Mouse (Mus musculus): ENCODE data around the gene Ripply3. TPM values are rescaled to one million over a fixed set of nuclear protein-coding genes. Genes with fewer than 3 reads are reported as not detected.

The Ripply3 gene
- polyA plus RNA-seq, 1 experiment from 2014 or later, result 4.8 TPM

GRCm38 (mm10) chr16:94365435-94365834 lies 37.2 kb downstream of the Ripply3 start:
- Histone ChIP-seq H3K4me2 (no peak overlapping the region), H3K9me3 (no peaks in the 10 kb centered on the region), H3K4me1 (peaks cover 13% of the 10 kb centered on the region), H3K9ac (no peak overlapping the region), H3K27me3 (no peaks in the 10 kb centered on the region), H3K36me3 (peaks cover 12% of the 10 kb centered on the region; the same call in 1 of the 2 replicates), H3K4me3 (no peak overlapping the region), H3K27ac (no peak overlapping the region)
- ATAC-seq (ENCODE audit: insufficient number of reproducible peaks, low FRiP score, low TSS enrichment, low read depth), result no peak
- WGBS, result 85% methylated on average over 3 of the region's 3 CpGs

- H3K9ac ChIP-seq, result peak overlapping the region; percentile 94
- ATAC-seq (ENCODE audit: insufficient number of reproducible peaks, low FRiP score, low TSS enrichment, low read depth), result no peak
- H3K4me3 ChIP-seq, result peak overlapping the region; percentile 99
- no peaks in the 10 kb centered on the region for H3K9me3 ChIP-seq
- no peaks in the 10 kb centered on the region for H3K27me3 ChIP-seq
- H3K4me2 ChIP-seq, result peak overlapping the region; percentile 67
- WGBS, result 7% methylated on average over 6 of the region's 6 CpGs
- H3K4me1 ChIP-seq, result peaks cover 14% of the 10 kb centered on the region
- H3K36me3 ChIP-seq, result peaks cover 6% of the 10 kb centered on the region; the same call in 1 of the 2 replicates
- H3K27ac ChIP-seq, result peak overlapping the region; percentile 98
These were observed 41.5 kb downstream of the Ripply3 start for GRCm38 (mm10) chr16:94369596-94370172.

GRCm38 (mm10) chr16:94370173-94370914 lies 42.1 kb downstream of the Ripply3 start, which contains the start of gene Ttc3:
TSS of gene Ttc3 (plus strand) at chr16:94370618.
- Histone ChIP-seq H3K27me3 (no peaks in the 10 kb centered on the region), H3K9ac (peak within 1 kb of the TSS; percentile 94), H3K9me3 (no peaks in the 10 kb centered on the region), H3K4me1 (peaks cover 14% of the 10 kb centered on the region), H3K36me3 (peaks cover 4% of the 10 kb centered on the region; the same call in 1 of the 2 replicates), H3K27ac (peak within 1 kb of the TSS; percentile 98), H3K4me3 (peak within 1 kb of the TSS; percentile 99), H3K4me2 (peak within 1 kb of the TSS; percentile 67)
- under 1% methylated on average over 77 of the region's 79 CpGs for WGBS
- peak; percentile 90 for ATAC-seq (ENCODE audit: insufficient number of reproducible peaks, low FRiP score, low TSS enrichment, low read depth)

GRCm38 (mm10) chr16:94370915-94371300 lies 42.7 kb downstream of the Ripply3 start:
- Histone ChIP-seq H3K9ac (peak overlapping the region; percentile 94), H3K4me3 (peak overlapping the region; percentile 99), H3K4me2 (peak overlapping the region; percentile 67), H3K4me1 (peaks cover 14% of the 10 kb centered on the region), H3K9me3 (no peaks in the 10 kb centered on the region), H3K36me3 (peaks cover 2% of the 10 kb centered on the region; the same call in 1 of the 2 replicates), H3K27ac (peak overlapping the region; percentile 98), H3K27me3 (no peaks in the 10 kb centered on the region)
- WGBS, result under 1% methylated on average over 42 of the region's 43 CpGs
- ATAC-seq (ENCODE audit: insufficient number of reproducible peaks, low FRiP score, low TSS enrichment, low read depth), result peak; percentile 83

GRCm38 (mm10) chr16:94371301-94371931 lies 43.2 kb downstream of the Ripply3 start, which contains the start of gene Pigp:
TSS of gene Pigp (minus strand) at chr16:94371842.
- no peaks in the 10 kb centered on the region for H3K9me3 ChIP-seq
- WGBS, result under 1% methylated on average over 39 of the region's 43 CpGs
- peak within 1 kb of the TSS; percentile 67 for H3K4me2 ChIP-seq
- ATAC-seq (ENCODE audit: insufficient number of reproducible peaks, low FRiP score, low TSS enrichment, low read depth), result peak; percentile 82
- H3K36me3 ChIP-seq, result peaks cover 2% of the 10 kb centered on the region; the same call in 1 of the 2 replicates
- H3K27ac ChIP-seq, result peak within 1 kb of the TSS; percentile 98
- H3K4me3 ChIP-seq, result peak within 1 kb of the TSS; percentile 99
- peak within 1 kb of the TSS; percentile 94 for H3K9ac ChIP-seq
- H3K27me3 ChIP-seq, result no peaks in the 10 kb centered on the region
- H3K4me1 ChIP-seq, result peaks cover 14% of the 10 kb centered on the region

GRCm38 (mm10) chr16:94379386-94379785 lies 51.2 kb downstream of the Ripply3 start:
- H3K9ac ChIP-seq, result no peak overlapping the region
- H3K4me1 ChIP-seq, result peaks cover 4% of the 10 kb centered on the region
- no peaks in the 10 kb centered on the region for H3K36me3 ChIP-seq
- no peaks in the 10 kb centered on the region for H3K9me3 ChIP-seq
- H3K27ac ChIP-seq, result no peak overlapping the region
- WGBS, result 67% methylated on average over 1 of the region's 1 CpGs
- H3K4me2 ChIP-seq, result no peak overlapping the region
- H3K4me3 ChIP-seq, result no peak overlapping the region
- no peak for ATAC-seq (ENCODE audit: insufficient number of reproducible peaks, low FRiP score, low TSS enrichment, low read depth)
- no peaks in the 10 kb centered on the region for H3K27me3 ChIP-seq

- H3K4me1 ChIP-seq, result peaks cover 4% of the 10 kb centered on the region
- H3K9me3 ChIP-seq, result no peaks in the 10 kb centered on the region
- 94% methylated on average over 3 of the region's 3 CpGs for WGBS
- no peak overlapping the region for H3K4me3 ChIP-seq
- no peak overlapping the region for H3K27ac ChIP-seq
- H3K4me2 ChIP-seq, result no peak overlapping the region
- H3K9ac ChIP-seq, result no peak overlapping the region
- ATAC-seq (ENCODE audit: insufficient number of reproducible peaks, low FRiP score, low TSS enrichment, low read depth), result no peak
- H3K27me3 ChIP-seq, result no peaks in the 10 kb centered on the region
- H3K36me3 ChIP-seq, result peaks cover 6% of the 10 kb centered on the region
These were observed 55.1 kb downstream of the Ripply3 start for GRCm38 (mm10) chr16:94383277-94383676.

Other genes starting within 250 kb of the Ripply3 start
- gene Sim2, start 243.5 kb upstream of the Ripply3 start, polyA plus RNA-seq (2015; fragmentation: Nextera tagmentation; extraction: Ambion mirVana), result 0.64 and 0.81 TPM in 2 replicates
- 7.8 and 8.5 TPM in 2 replicates for gene Hlcs, start 14.8 kb upstream of the Ripply3 start, polyA plus RNA-seq (2015; fragmentation: Nextera tagmentation; extraction: Ambion mirVana)
- 228 and 237 TPM in 2 replicates for gene Ttc3, start 42.2 kb downstream of the Ripply3 start, polyA plus RNA-seq (2015; fragmentation: Nextera tagmentation; extraction: Ambion mirVana)
- gene Pigp, start 43.4 kb downstream of the Ripply3 start, polyA plus RNA-seq (2015; fragmentation: Nextera tagmentation; extraction: Ambion mirVana), result 109 and 128 TPM in 2 replicates
- gene Vps26c, start 198.4 kb downstream of the Ripply3 start, polyA plus RNA-seq (2015; fragmentation: Nextera tagmentation; extraction: Ambion mirVana), result 54.9 and 61.3 TPM in 2 replicates
- gene Dyrk1a, start 241.6 kb downstream of the Ripply3 start, polyA plus RNA-seq (2015; fragmentation: Nextera tagmentation; extraction: Ambion mirVana), result 7.5 and 8.3 TPM in 2 replicates

All from limb, embryonic 15.5 days (tissue).